21 mouse cellular contexts compared by ENCODE assay signal in the genomic region with DNA sequence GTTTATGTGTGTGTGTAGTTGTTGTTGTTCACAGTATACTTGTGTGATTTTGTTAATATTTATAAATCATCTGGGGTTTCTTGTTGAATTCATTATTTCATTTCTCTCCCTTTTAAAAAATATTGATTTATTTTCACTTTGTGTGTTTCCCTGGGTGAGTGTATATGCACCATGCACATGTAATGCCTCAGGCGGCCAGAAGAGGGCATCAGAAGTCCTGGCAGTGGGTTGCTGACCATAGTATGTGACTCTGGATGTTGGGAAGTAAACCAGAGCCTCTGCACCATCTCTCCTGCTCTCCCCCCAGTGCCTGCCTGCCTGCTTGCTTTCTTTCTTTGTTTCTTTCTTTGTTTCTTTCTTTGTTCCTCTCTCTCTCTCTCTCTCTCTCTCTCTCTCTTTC. TPM values are rescaled to one million over a fixed set of nuclear protein-coding genes. Genes with fewer than 3 reads are reported as not detected.
DNase-seq lines count a peak whose midpoint lies in the region; ATAC-seq and TF ChIP-seq lines count a peak whose summit lies in the region.
"Had no signal": no experiment of that assay in that cellular context is flagged by ENCODE, and none has a peak within 500 bp of the region (broad histone marks: within the 10 kb centered on the region; RNA-seq: fewer than 3 reads in every experiment).

No protein-coding gene starts in this region.

- H3K9ac ChIP-seq in forebrain, postnatal 0 days, result no peak overlapping the region
- no peak overlapping the region for H3K9ac ChIP-seq in forebrain, embryonic 14.5 days (ENCODE audit: low read length)
- H3K9ac ChIP-seq: forebrain, embryonic 15.5 days; heart, embryonic 13.5 days; hindbrain, embryonic 15.5 days; limb, embryonic 12.5 days had no signal

- no peak for TF ChIP-seq POLR2A in testis, adult 2 months (IDR thresholded peaks at IDR 0.05; ENCODE audit: control insufficient read depth, low read depth, low read length)

- peak; percentile 41 for TF ChIP-seq CTCF in forebrain, postnatal 0 days (IDR thresholded peaks at IDR 0.05; ENCODE audit: low read depth)
- peak; percentile 65; the same call in 1 of the 2 replicates for TF ChIP-seq CTCF in testis, adult 2 months (IDR thresholded peaks at IDR 0.05; ENCODE audit: control insufficient read depth, insufficient read depth, insufficient replicate concordance, low read depth, low read length)

- no peaks in the 10 kb centered on the region for H3K4me1 ChIP-seq in forebrain, postnatal 0 days (ENCODE audit: insufficient read depth)
- H3K4me1 ChIP-seq in forebrain, embryonic 14.5 days (ENCODE audit: control insufficient read depth, insufficient read depth, low read length), result 0 out of 2 replicates have a peak, but pooled peaks cover 2% of the 10 kb centered on the region
- peaks cover 16% of the 10 kb centered on the region for H3K4me1 ChIP-seq in testis, adult 2 months (ENCODE audit: control insufficient read depth, insufficient read depth, low read length)

- ATAC-seq in forebrain, postnatal 0 days, result no peak
- ATAC-seq in forebrain, embryonic 14.5 days, result no peak
- ATAC-seq: activated CD4-positive, CD25-positive, alpha-beta regulatory T cell, adult 4 months; forebrain, embryonic 15.5 days had no signal

- H3K9me3 ChIP-seq in forebrain, postnatal 0 days (ENCODE audit: low read length), result no peaks in the 10 kb centered on the region
- H3K9me3 ChIP-seq in forebrain, embryonic 14.5 days (replicated peaks; ENCODE audit: control insufficient read depth, low read length), result no peaks in the 10 kb centered on the region; the same call in 1 of the 2 replicates
- H3K9me3 ChIP-seq: forebrain, embryonic 15.5 days; hindbrain, embryonic 15.5 days had no signal

- H3K27me3 ChIP-seq in forebrain, postnatal 0 days (ENCODE audit: insufficient read depth, low read length), result no peaks in the 10 kb centered on the region
- 0 out of 2 replicates have a peak, but pooled peaks cover 3% of the 10 kb centered on the region for H3K27me3 ChIP-seq in forebrain, embryonic 14.5 days (replicated peaks; ENCODE audit: control insufficient read depth, insufficient read depth, low read length)
- no peaks in the 10 kb centered on the region for H3K27me3 ChIP-seq in testis, adult 2 months (ENCODE audit: control insufficient read depth, insufficient read depth, low read length)
- H3K27me3 ChIP-seq: hindbrain, embryonic 15.5 days had no signal

- no peaks in the 10 kb centered on the region for H3K36me3 ChIP-seq in forebrain, postnatal 0 days (ENCODE audit: insufficient read depth)
- H3K36me3 ChIP-seq in forebrain, embryonic 14.5 days (ENCODE audit: control insufficient read depth, insufficient read depth, low read length), result no peaks in the 10 kb centered on the region
- no peaks in the 10 kb centered on the region for H3K36me3 ChIP-seq in testis, adult 2 months (ENCODE audit: control insufficient read depth, insufficient read depth, low read length)
- H3K36me3 ChIP-seq: forebrain, embryonic 15.5 days; heart, embryonic 13.5 days; hindbrain, embryonic 15.5 days; limb, embryonic 12.5 days had no signal

- H3K4me3 ChIP-seq in forebrain, postnatal 0 days (ENCODE audit: low read depth, low read length), result no peak overlapping the region
- no peak overlapping the region for H3K4me3 ChIP-seq in forebrain, embryonic 14.5 days (ENCODE audit: low read depth, low read length)
- H3K4me3 ChIP-seq in testis, adult 2 months (ENCODE audit: control insufficient read depth, low read depth, low read length), result no peak overlapping the region
- H3K4me3 ChIP-seq: forebrain, embryonic 15.5 days; heart, embryonic 13.5 days; hindbrain, embryonic 15.5 days; limb, embryonic 12.5 days; myocyte had no signal

- no peak overlapping the region for H3K4me2 ChIP-seq in forebrain, postnatal 0 days (ENCODE audit: low read depth)
- no peak overlapping the region for H3K4me2 ChIP-seq in forebrain, embryonic 14.5 days (ENCODE audit: low read length)
- H3K4me2 ChIP-seq: forebrain, embryonic 15.5 days; heart, embryonic 13.5 days; hindbrain, embryonic 15.5 days; limb, embryonic 12.5 days; midbrain, embryonic 11.5 days had no signal

- DNase-seq in forebrain, postnatal 0 days, result no peak
- DNase-seq in forebrain, embryonic 14.5 days (ENCODE audit: low spot score), result no peak
- peak; percentile 10 for DNase-seq in kidney, postnatal 10 days
- DNase-seq in kidney, adult 9 months, result no peak
- no peak for DNase-seq in testis, postnatal 14 days (ENCODE audit: low spot score)
- DNase-seq in ovary, adult 18-20 months (ENCODE audit: low spot score), result no peak
- no peak for DNase-seq in left cerebral cortex, adult 9 months (ENCODE audit: low spot score in 2 of 2)
- DNase-seq: adrenal gland, postnatal 36 days; gastrocnemius, postnatal 14 days; kidney, postnatal 36 days; layer of hippocampus, postnatal 36 days; lung, postnatal 10 days; right cerebral cortex, postnatal 14 days had no signal

- H3K27ac ChIP-seq in forebrain, postnatal 0 days (ENCODE audit: low read depth, low read length), result no peak overlapping the region
- H3K27ac ChIP-seq in forebrain, embryonic 14.5 days (ENCODE audit: low read depth, low read length), result no peak overlapping the region
- no peak overlapping the region for H3K27ac ChIP-seq in testis, adult 2 months (ENCODE audit: control insufficient read depth, insufficient read depth, low read depth, low read length)
- H3K27ac ChIP-seq: forebrain, embryonic 15.5 days; heart, embryonic 13.5 days; hindbrain, embryonic 15.5 days; limb, embryonic 12.5 days had no signal

- 3% methylated on average over 1 of the region's 1 CpGs for whole genome bisulfite sequencing in forebrain, postnatal 0 days
- WGBS in forebrain, embryonic 14.5 days, result 14% methylated on average over 1 of the region's 1 CpGs

RNA-seq across cellular contexts. Expression of gene Ntrk2, which starts 2.5 kb away (rescaled TPM):
- 180 and 184 TPM in 2 replicates for total RNA-seq in forebrain, postnatal 0 days (2014; rRNA removed)
- 102 and 131 TPM in 2 replicates for polyA plus RNA-seq in forebrain, postnatal 0 days (2015; fragmentation: Nextera tagmentation; extraction: Ambion mirVana)
- polyA plus RNA-seq in forebrain, embryonic 14.5 days (2014; fragmentation: Nextera tagmentation; extraction: Ambion mirVana), result 49.9 and 66.7 TPM in 2 replicates
- polyA plus RNA-seq in testis, adult 2 months (2012; rRNA removed), result 1.5 and 2.0 TPM in 2 replicates
- polyA plus RNA-seq: activated CD4-positive, CD25-positive, alpha-beta regulatory T cell, adult 4 months; myocyte had no signal

Comparison
In these comparisons a context has a peak if more than half of its experiments do, and no peak if none do; other contexts are left out.
1. RNA of gene Ntrk2, which starts 2.5 kb away (polyA plus RNA-seq): 102 to 131 TPM in forebrain, postnatal 0 days and 49.9 to 66.7 TPM in forebrain, embryonic 14.5 days; 1.5 to 2.0 TPM in testis, adult 2 months; every median in the first group is over 10 times any median in the second.